Mouse (Mus musculus) kidney, adult 2 months (tissue): Measurements from ENCODE around the gene Lfng.

Experiments
- CTCF ChIP-seq: fragments of 200-500 bp; conservative IDR thresholded peaks from 2 replicates; pipeline ENCODE4 v1.5.1; 2011; ENCODE audit warnings: low read depth, mild to moderate bottlenecking, control low read depth, low read length, moderate library complexity, mixed read lengths; ENCODE audit not compliant: insufficient read depth, insufficient read length
- POLR2A ChIP-seq: fragments of 200-500 bp; IDR thresholded peaks from one replicate; pipeline ENCODE4 v1.6.1; 2011; ENCODE audit warnings: low read depth, low read length, control low read depth

GRCm38 (mm10) chr5:140624961-140625360, 17.8 kb downstream of the Lfng start:
- TF ChIP-seq POLR2A, result no peak
- TF ChIP-seq CTCF, result no peak
